Mouse (Mus musculus): ENCODE results near the gene 4931414P19Rik.
"Not testable (repeated sequence)": the region's sequence is repeated elsewhere in the genome, so short reads cannot be mapped to it uniquely, and the experiment has no call there.

4931414P19Rik gene

GRCm38 (mm10) chr14:54628103-54628502 is 22.3 kb upstream of the 4931414P19Rik start:
- no peak for DNase-seq (ENCODE audit: low spot score in 2 of 2)

GRCm38 (mm10) chr14:54624976-54625375 is 19.2 kb upstream of the 4931414P19Rik start:
- no peak for DNase-seq (ENCODE audit: low spot score in 2 of 2)

- DNase-seq (ENCODE audit: low spot score in 2 of 2), result no peak
Measured at GRCm38 (mm10) chr14:54623334-54623733, 17.5 kb upstream of the 4931414P19Rik start.

GRCm38 (mm10) chr14:54621133-54621532 is 15.3 kb upstream of the 4931414P19Rik start, which contains the start of gene Psmb11:
Gene Psmb11, plus strand, starts transcription at chr14:54621433.
- DNase-seq (ENCODE audit: low spot score in 2 of 2), result no peak

- peak; percentile 82 to 91 for DNase-seq (ENCODE audit: low spot score in 2 of 2)
Measured at GRCm38 (mm10) chr14:54617897-54618365, 12.1 kb upstream of the 4931414P19Rik start, which contains the start of gene Psmb5. Gene Psmb5, minus strand, starts transcription at chr14:54618022.

- DNase-seq (ENCODE audit: low spot score in 2 of 2), result no peak
Measured at GRCm38 (mm10) chr14:54617152-54617896, 11.5 kb upstream of the 4931414P19Rik start.

GRCm38 (mm10) chr14:54616226-54616825 is 10.5 kb upstream of the 4931414P19Rik start:
- no peak for DNase-seq (ENCODE audit: low spot score in 2 of 2)

- not testable (repeated sequence) for DNase-seq (ENCODE audit: low spot score in 2 of 2)
Measured at GRCm38 (mm10) chr14:54614130-54614529, 8.3 kb upstream of the 4931414P19Rik start.

GRCm38 (mm10) chr14:54610648-54611047 is 4.9 kb upstream of the 4931414P19Rik start:
- DNase-seq (ENCODE audit: low spot score in 2 of 2), result no peak

- DNase-seq (ENCODE audit: low spot score in 2 of 2), result no peak
Measured at GRCm38 (mm10) chr14:54609962-54610361, 4.2 kb upstream of the 4931414P19Rik start.

GRCm38 (mm10) chr14:54609245-54609644 is 3.5 kb upstream of the 4931414P19Rik start:
- no peak for DNase-seq (ENCODE audit: low spot score in 2 of 2)

- DNase-seq (ENCODE audit: low spot score in 2 of 2), result no peak
Measured at GRCm38 (mm10) chr14:54607226-54607625, 1.4 kb upstream of the 4931414P19Rik start.

- no peak for DNase-seq (ENCODE audit: low spot score in 2 of 2)
Measured at GRCm38 (mm10) chr14:54603686-54604085, 2.1 kb downstream of the 4931414P19Rik start.

- peak; percentile 97 to 98 for DNase-seq (ENCODE audit: low spot score in 2 of 2)
Measured at GRCm38 (mm10) chr14:54603038-54603654, 2.6 kb downstream of the 4931414P19Rik start.

- DNase-seq (ENCODE audit: low spot score in 2 of 2), result no peak
Measured at GRCm38 (mm10) chr14:54602613-54603012, 3.2 kb downstream of the 4931414P19Rik start.

- no peak for DNase-seq (ENCODE audit: low spot score in 2 of 2)
Measured at GRCm38 (mm10) chr14:54601601-54602000, 4.2 kb downstream of the 4931414P19Rik start.

GRCm38 (mm10) chr14:54597084-54597483 is 8.7 kb downstream of the 4931414P19Rik start:
- DNase-seq (ENCODE audit: low spot score in 2 of 2), result no peak

GRCm38 (mm10) chr14:54594631-54595414 is 11.0 kb downstream of the 4931414P19Rik start:
- no peak for DNase-seq (ENCODE audit: low spot score in 2 of 2)

GRCm38 (mm10) chr14:54594055-54594454 is 11.7 kb downstream of the 4931414P19Rik start:
- no peak for DNase-seq (ENCODE audit: low spot score in 2 of 2)

GRCm38 (mm10) chr14:54592319-54592934 is 13.4 kb downstream of the 4931414P19Rik start:
- peak in 1 of 2 experiments; percentile 55 for DNase-seq (ENCODE audit: low spot score in 2 of 2)

- DNase-seq (ENCODE audit: low spot score in 2 of 2), result no peak
Measured at GRCm38 (mm10) chr14:54591056-54591455, 14.7 kb downstream of the 4931414P19Rik start.
